Comparison of ENCODE assay signal across 26 mouse cellular contexts in the genomic region with DNA sequence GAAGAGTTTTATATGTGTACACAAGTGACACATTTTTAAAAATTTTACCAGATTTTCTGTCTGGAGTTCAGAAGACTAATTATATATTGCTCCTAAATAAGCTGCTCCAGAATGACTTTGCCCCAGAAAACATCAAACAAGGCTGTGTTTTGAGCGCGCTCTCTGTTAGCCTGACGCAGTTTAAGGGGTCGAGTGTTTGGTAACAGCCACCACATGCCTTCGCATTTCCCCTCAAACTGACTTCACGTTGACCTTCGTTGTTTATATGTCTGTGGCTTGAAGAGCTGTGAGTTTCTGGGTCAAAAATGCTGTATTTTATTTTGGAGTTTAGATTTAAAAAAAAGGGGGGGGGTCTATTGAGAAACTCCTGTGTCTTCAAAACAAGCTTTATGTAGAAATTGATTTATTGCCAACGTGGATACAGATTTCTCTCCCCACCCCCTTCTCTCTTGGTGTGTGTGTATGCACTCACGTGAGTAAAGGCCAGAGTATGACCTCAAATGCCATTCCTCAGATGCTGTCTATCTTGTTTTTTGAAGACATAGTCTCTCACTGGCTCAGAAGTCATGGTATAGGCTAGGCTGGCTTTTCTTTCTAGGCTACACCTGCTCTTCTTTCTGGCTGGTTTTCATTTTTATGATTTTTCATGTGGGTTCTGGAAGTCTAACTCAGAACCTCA. TPM values are rescaled to one million over a fixed set of nuclear protein-coding genes. Genes with fewer than 3 reads are reported as not detected.
A peak's percentile ranks its signal among the peaks of the same experiment; 100 is the strongest.
DNase-seq lines count a peak whose midpoint lies in the region; ATAC-seq and TF ChIP-seq lines count a peak whose summit lies in the region.
"Had no signal": no experiment of that assay in that cellular context is flagged by ENCODE, and none has a peak within 500 bp of the region (broad histone marks: within the 10 kb centered on the region; RNA-seq: fewer than 3 reads in every experiment).

No protein-coding gene starts in this region.

- DNase-seq in forebrain, postnatal 0 days = no peak
- no peak for DNase-seq in forebrain, embryonic 10.5 days (ENCODE audit: extremely low spot score, low spot score)
- DNase-seq in lung, embryonic 14.5 days = peak; percentile 83
- DNase-seq in lung, adult 2 months = no peak
- DNase-seq in lung, postnatal 0 days (ENCODE audit: low spot score) = peak; percentile 70
- DNase-seq in lung, postnatal 36 days = no peak
- DNase-seq: adrenal gland, adult 8-10 months; adrenal gland, postnatal 25 days; cerebellum, adult 11-12 months; cerebellum, adult 8-10 months; cerebellum, postnatal 10 days; cerebellum, postnatal 36 days; embryo, embryonic 11 days; gastrocnemius, postnatal 25 days; heart, postnatal 36 days had no signal

- H3K27ac ChIP-seq in forebrain, postnatal 0 days (ENCODE audit: low read depth, low read length) = no peak overlapping the region
- H3K27ac ChIP-seq in forebrain, embryonic 10.5 days = no peak overlapping the region
- H3K27ac ChIP-seq in lung, embryonic 14.5 days (ENCODE audit: low read depth) = no peak overlapping the region
- H3K27ac ChIP-seq in lung, postnatal 0 days (ENCODE audit: low read length) = no peak overlapping the region
- no peak overlapping the region for H3K27ac ChIP-seq in hindbrain, embryonic 16.5 days (ENCODE audit: low read depth, low read length)
- H3K27ac ChIP-seq: embryonic facial prominence, embryonic 10.5 days; embryonic facial prominence, embryonic 13.5 days; hindbrain, embryonic 10.5 days; hindbrain, embryonic 13.5 days; hindbrain, postnatal 0 days had no signal

- TF ChIP-seq POLR2A in lung, adult 2 months (IDR thresholded peaks at IDR 0.05; ENCODE audit: borderline replicate concordance, extremely low read depth, low read depth, low read length) = no peak

- H3K27me3 ChIP-seq in forebrain, postnatal 0 days (ENCODE audit: insufficient read depth, low read length) = no peaks in the 10 kb centered on the region
- H3K27me3 ChIP-seq in forebrain, embryonic 10.5 days (ENCODE audit: poor library complexity, severe bottlenecking) = no peaks in the 10 kb centered on the region
- no peaks in the 10 kb centered on the region for H3K27me3 ChIP-seq in lung, embryonic 14.5 days (ENCODE audit: insufficient read depth, low read length)
- no peaks in the 10 kb centered on the region for H3K27me3 ChIP-seq in lung, postnatal 0 days (replicated peaks; ENCODE audit: insufficient read depth, low read length)
- H3K27me3 ChIP-seq in hindbrain, embryonic 16.5 days (replicated peaks; ENCODE audit: control insufficient read depth, insufficient read depth, low read length) = no peaks in the 10 kb centered on the region
- H3K27me3 ChIP-seq: embryonic facial prominence, embryonic 13.5 days; hindbrain, embryonic 13.5 days had no signal

- no peaks in the 10 kb centered on the region for H3K4me1 ChIP-seq in forebrain, postnatal 0 days (ENCODE audit: insufficient read depth)
- no peaks in the 10 kb centered on the region for H3K4me1 ChIP-seq in forebrain, embryonic 10.5 days
- 0 out of 2 replicates have a peak, but pooled peaks cover 6% of the 10 kb centered on the region for H3K4me1 ChIP-seq in lung, embryonic 14.5 days (ENCODE audit: insufficient read depth)
- H3K4me1 ChIP-seq in lung, adult 2 months (ENCODE audit: control insufficient read depth, insufficient read depth, low read length) = no peaks in the 10 kb centered on the region
- H3K4me1 ChIP-seq in lung, postnatal 0 days (ENCODE audit: insufficient read depth, low read depth, low read length) = no peaks in the 10 kb centered on the region
- no peaks in the 10 kb centered on the region for H3K4me1 ChIP-seq in hindbrain, embryonic 16.5 days (ENCODE audit: control insufficient read depth, insufficient read depth, low read depth, low read length)
- H3K4me1 ChIP-seq: embryonic facial prominence, embryonic 10.5 days; embryonic facial prominence, embryonic 13.5 days; hindbrain, embryonic 10.5 days; hindbrain, embryonic 13.5 days had no signal

- no peak overlapping the region for H3K9ac ChIP-seq in forebrain, postnatal 0 days
- H3K9ac ChIP-seq in lung, embryonic 14.5 days = no peak overlapping the region
- no peak overlapping the region for H3K9ac ChIP-seq in lung, postnatal 0 days (replicated peaks; ENCODE audit: low read depth)
- no peak overlapping the region for H3K9ac ChIP-seq in hindbrain, embryonic 16.5 days (ENCODE audit: low read depth, low read length)
- H3K9ac ChIP-seq: embryonic facial prominence, embryonic 13.5 days; hindbrain, embryonic 13.5 days had no signal

- H3K4me2 ChIP-seq in forebrain, postnatal 0 days (ENCODE audit: low read depth) = no peak overlapping the region
- H3K4me2 ChIP-seq in lung, embryonic 14.5 days = no peak overlapping the region
- no peak overlapping the region for H3K4me2 ChIP-seq in lung, postnatal 0 days (replicated peaks; ENCODE audit: low read depth, low read length)
- no peak overlapping the region for H3K4me2 ChIP-seq in hindbrain, embryonic 16.5 days (ENCODE audit: low read length)
- H3K4me2 ChIP-seq: embryonic facial prominence, embryonic 13.5 days; heart, embryonic 11.5 days; hindbrain, embryonic 13.5 days had no signal

- no peaks in the 10 kb centered on the region for H3K9me3 ChIP-seq in forebrain, postnatal 0 days (ENCODE audit: low read length)
- no peaks in the 10 kb centered on the region for H3K9me3 ChIP-seq in forebrain, embryonic 10.5 days
- H3K9me3 ChIP-seq in lung, embryonic 14.5 days (ENCODE audit: low read depth, low read length) = no peaks in the 10 kb centered on the region
- H3K9me3 ChIP-seq in lung, postnatal 0 days (ENCODE audit: low read length) = no peaks in the 10 kb centered on the region
- no peaks in the 10 kb centered on the region for H3K9me3 ChIP-seq in hindbrain, embryonic 16.5 days (ENCODE audit: control insufficient read depth, low read length)
- H3K9me3 ChIP-seq: embryonic facial prominence, embryonic 10.5 days; embryonic facial prominence, embryonic 13.5 days; hindbrain, embryonic 10.5 days; hindbrain, embryonic 13.5 days had no signal

- no peak for TF ChIP-seq CTCF in forebrain, postnatal 0 days (IDR thresholded peaks at IDR 0.05; ENCODE audit: low read depth)
- TF ChIP-seq CTCF in lung, embryonic 14.5 days (IDR thresholded peaks at IDR 0.05; ENCODE audit: low read depth) = no peak
- no peak for TF ChIP-seq CTCF in lung, adult 2 months (IDR thresholded peaks at IDR 0.05; ENCODE audit: insufficient read depth, low read length)
- TF ChIP-seq CTCF in lung, postnatal 0 days (IDR thresholded peaks at IDR 0.05) = no peak

- no peaks in the 10 kb centered on the region for H3K36me3 ChIP-seq in forebrain, postnatal 0 days (ENCODE audit: insufficient read depth)
- H3K36me3 ChIP-seq in forebrain, embryonic 10.5 days (replicated peaks) = no peaks in the 10 kb centered on the region
- no peaks in the 10 kb centered on the region for H3K36me3 ChIP-seq in lung, embryonic 14.5 days (ENCODE audit: insufficient read depth)
- no peaks in the 10 kb centered on the region for H3K36me3 ChIP-seq in lung, postnatal 0 days (ENCODE audit: insufficient read depth, low read length)
- H3K36me3 ChIP-seq in hindbrain, embryonic 16.5 days (ENCODE audit: control insufficient read depth, insufficient read depth, low read length) = no peaks in the 10 kb centered on the region
- H3K36me3 ChIP-seq: embryonic facial prominence, embryonic 10.5 days; embryonic facial prominence, embryonic 13.5 days; hindbrain, embryonic 10.5 days; hindbrain, embryonic 13.5 days had no signal

- 85% methylated on average over 9 of the region's 9 CpGs for WGBS in forebrain, postnatal 0 days
- WGBS in forebrain, embryonic 10.5 days = 87% methylated on average over 9 of the region's 9 CpGs
- 31% methylated on average over 9 of the region's 9 CpGs for WGBS in lung, embryonic 14.5 days
- WGBS in lung, adult 2 months = 60% methylated on average over 9 of the region's 9 CpGs
- 46% methylated on average over 9 of the region's 9 CpGs for WGBS in lung, postnatal 0 days
- 92% methylated on average over 9 of the region's 9 CpGs for WGBS in hindbrain, embryonic 16.5 days

- no peak for TF ChIP-seq EP300 in lung, postnatal 0 days (IDR thresholded peaks at IDR 0.05)

- H3K4me3 ChIP-seq in forebrain, postnatal 0 days (ENCODE audit: low read depth, low read length) = no peak overlapping the region
- H3K4me3 ChIP-seq in forebrain, embryonic 10.5 days = no peak overlapping the region
- no peak overlapping the region for H3K4me3 ChIP-seq in lung, embryonic 14.5 days (ENCODE audit: low read depth, low read length)
- H3K4me3 ChIP-seq in lung, adult 2 months (replicated peaks; ENCODE audit: extremely low read depth, low read depth, low read length) = no peak overlapping the region
- no peak overlapping the region for H3K4me3 ChIP-seq in lung, postnatal 0 days (ENCODE audit: low read depth, low read length)
- no peak overlapping the region for H3K4me3 ChIP-seq in hindbrain, embryonic 16.5 days (ENCODE audit: low read length)
- H3K4me3 ChIP-seq: embryonic facial prominence, embryonic 10.5 days; embryonic facial prominence, embryonic 13.5 days; erythroblast, embryonic 14.5 days; hindbrain, embryonic 10.5 days; hindbrain, embryonic 13.5 days had no signal

- peak; percentile 43; the same call in 1 of the 2 replicates for ATAC-seq in forebrain, postnatal 0 days
- peak; percentile 82; the same call in 1 of the 2 replicates for ATAC-seq in lung, embryonic 14.5 days (ENCODE audit: insufficient read depth)
- ATAC-seq in lung, postnatal 0 days = peak; percentile 71
- 0 out of 2 replicates have a peak, but pooled peaks have one; percentile 12 for ATAC-seq in megakaryocyte progenitor cell, adult 5-6 weeks (replicated peaks; ENCODE audit: poor library complexity)
- no peak for ATAC-seq in hindbrain, embryonic 16.5 days
- ATAC-seq: activated CD4-positive, CD25-positive, alpha-beta regulatory T cell, adult 4 months; forebrain, embryonic 14.5 days; hindbrain, postnatal 0 days had no signal

RNA-seq across cellular contexts. Expression of gene Cacnb2, which starts 27.1 kb away (rescaled TPM):
- 17.4 and 20.4 TPM in 2 replicates for total RNA-seq in forebrain, postnatal 0 days (2014; rRNA removed)
- 2.0 and 4.8 TPM in 2 replicates for polyA plus RNA-seq in forebrain, postnatal 0 days (2015; fragmentation: Nextera tagmentation; extraction: Ambion mirVana)
- polyA plus RNA-seq in forebrain, embryonic 10.5 days (2016; fragmentation: Nextera tagmentation; extraction: Ambion mirVana) = 2.7 and 2.8 TPM in 2 replicates
- polyA plus RNA-seq in lung, embryonic 14.5 days (2014; fragmentation: Nextera tagmentation; extraction: Ambion mirVana) = 8.8 and 9.8 TPM in 2 replicates
- polyA plus RNA-seq in lung, adult 2 months (2012; rRNA removed) = 3.5 and 6.3 TPM in 2 replicates
- polyA plus RNA-seq in lung, postnatal 0 days (2015; fragmentation: Nextera tagmentation; extraction: Ambion mirVana) = 5.1 and 5.2 TPM in 2 replicates
- total RNA-seq in megakaryocyte progenitor cell, adult 5-6 weeks (2015) = 5.5 and 6.2 TPM in 2 replicates
- total RNA-seq in megakaryocyte progenitor cell, adult 5-6 weeks (2017) = 2.7 and 7.1 TPM in 2 replicates
- polyA plus RNA-seq in hindbrain, embryonic 16.5 days (2015; fragmentation: Nextera tagmentation; extraction: Ambion mirVana) = 6.6 and 7.6 TPM in 2 replicates
- polyA plus RNA-seq: erythroblast, embryonic 14.5 days had no signal

Comparison
In these comparisons a context has a peak if more than half of its experiments do, and no peak if none do; other contexts are left out.
1. DNase-seq: peak in lung, embryonic 14.5 days (single experiment) and lung, postnatal 0 days (single experiment); none in forebrain, postnatal 0 days (single experiment), forebrain, embryonic 10.5 days (single experiment), lung, adult 2 months (single experiment) and lung, postnatal 36 days (single experiment).